Mouse (Mus musculus) frontal cortex, postnatal 10 days (tissue): Measurements from ENCODE around the gene Gm9999.

Experiments
- DNase-seq, 2 experiments: peaks; one replicate each; pipeline ENCODE4 v3.0.0; 2022; ENCODE audit warnings: low spot score in 2 of 2, mixed read lengths in 1 of 2

The Gm9999 gene

DNA sequence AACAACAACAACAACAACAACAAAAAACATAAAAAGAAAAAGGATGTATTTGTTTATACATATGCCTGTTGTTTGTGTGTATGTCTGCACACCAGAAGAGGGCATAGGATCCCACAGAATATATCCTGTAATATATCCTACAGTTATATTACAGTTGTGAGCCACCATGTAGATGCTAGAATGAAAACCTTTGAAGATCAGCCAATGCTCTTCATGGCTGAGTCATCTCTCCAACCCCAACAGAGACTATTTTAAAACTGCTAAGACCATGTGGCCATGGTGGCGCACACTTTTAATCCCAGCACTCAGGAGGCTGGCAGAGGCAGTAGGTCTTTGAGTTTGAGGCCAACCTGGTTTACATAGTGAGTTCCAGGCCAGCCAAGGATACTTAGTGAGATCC is 44.1 kb downstream of the Gm9999 start:
- DNase-seq = no peak

DNA sequence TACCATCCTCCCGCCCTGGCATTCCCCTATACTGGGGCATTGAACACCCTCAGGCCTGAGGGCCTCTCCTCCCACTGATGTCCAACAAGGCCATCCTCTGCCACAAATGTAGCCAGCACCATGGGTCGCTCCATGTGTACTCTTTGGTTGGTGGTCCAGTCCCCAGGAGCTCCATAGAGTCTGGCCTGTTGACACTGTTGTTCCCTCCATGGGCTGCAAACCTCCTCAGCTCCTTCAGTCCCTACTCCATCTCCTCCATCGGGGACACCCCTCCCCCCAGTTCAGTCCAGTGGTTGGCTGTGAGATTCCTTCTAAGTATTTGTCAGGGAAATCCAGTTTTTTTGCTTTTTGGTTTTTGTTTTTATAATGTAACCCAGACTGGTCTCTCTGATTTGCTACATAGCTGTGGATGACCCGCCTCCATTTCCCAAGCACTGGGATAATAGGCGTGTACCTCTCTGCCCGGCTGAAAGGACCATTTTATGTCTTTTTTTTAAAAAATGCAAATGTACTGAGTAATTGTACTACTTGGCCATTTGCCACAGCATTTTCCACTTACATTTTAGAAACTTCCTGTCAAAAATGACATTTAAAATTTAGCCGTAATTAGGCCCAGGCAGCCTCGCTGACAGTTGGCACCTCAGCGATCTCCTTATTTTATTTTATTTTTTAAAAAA is 47.3 kb downstream of the Gm9999 start:
- no peak for DNase-seq

DNA sequence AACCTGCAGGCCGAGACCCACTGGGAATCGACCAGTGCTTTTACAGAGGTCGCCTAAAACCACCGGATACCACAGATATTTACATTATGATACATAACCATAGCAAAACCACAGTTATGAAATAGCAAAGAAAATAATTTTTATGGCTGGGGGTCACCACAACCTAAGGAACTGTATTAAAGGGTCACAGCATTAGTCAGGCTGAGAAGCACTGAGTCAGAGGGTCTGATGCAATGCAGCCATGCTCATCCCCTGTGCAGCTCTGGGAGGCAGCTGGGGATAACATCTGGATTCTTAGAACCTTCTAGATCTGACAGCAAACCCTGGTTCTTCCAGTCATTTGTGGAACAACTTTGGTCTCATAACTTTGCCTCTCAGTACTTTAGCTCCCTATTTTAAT is 48.0 kb downstream of the Gm9999 start:
- no peak for DNase-seq

DNA sequence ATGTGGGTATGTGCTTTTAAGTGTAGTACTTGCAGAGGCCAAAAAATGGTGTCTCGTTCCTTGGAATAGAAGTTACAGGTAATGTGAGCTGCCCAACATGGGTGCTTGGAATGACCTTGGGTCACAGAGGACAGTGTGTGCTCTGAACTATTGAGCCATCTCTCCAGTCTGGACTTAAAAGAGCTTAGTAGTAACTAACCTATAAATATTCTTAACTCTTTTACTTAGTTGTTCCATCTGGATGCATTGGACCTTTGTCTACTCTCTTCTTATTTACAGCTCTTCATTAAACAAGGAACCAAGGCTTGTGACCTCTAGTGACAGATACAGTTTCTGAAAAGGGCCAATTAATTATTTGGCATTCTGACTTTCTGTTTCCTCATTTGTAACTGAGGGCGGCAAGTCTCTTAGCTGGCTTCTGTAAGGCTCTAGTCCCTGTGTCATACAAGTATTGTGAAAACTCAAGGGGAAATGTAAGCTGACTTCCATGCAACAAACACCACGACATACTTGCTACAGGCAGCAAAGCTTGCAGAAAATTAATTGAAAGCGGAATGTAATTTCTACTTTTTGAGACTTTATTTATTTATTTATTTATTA is 51.5 kb downstream of the Gm9999 start:
- no peak for DNase-seq

DNA sequence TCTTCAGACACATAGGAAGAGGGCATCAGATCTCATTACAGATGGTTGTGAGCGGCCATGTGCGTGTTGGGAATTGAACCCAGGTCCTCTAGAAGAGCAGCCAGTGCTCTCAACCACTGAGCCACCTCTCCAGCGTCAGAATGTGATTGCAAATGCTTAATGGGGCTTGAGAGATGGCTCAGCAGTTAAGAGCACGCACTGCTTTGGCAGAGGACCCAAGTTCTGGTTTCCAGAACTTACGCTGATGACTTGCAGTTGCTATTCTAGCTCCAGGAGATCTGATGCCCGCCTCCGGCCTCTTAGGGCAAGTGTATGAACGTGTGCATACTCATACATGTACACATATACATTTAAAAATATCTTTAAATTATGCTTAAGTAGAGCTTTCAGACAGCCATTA is 52.0 kb downstream of the Gm9999 start:
- DNase-seq = no peak
